Mouse (Mus musculus) brain, embryonic 18.5 days (tissue): Measurements from ENCODE around the gene Krt16.

Experiments
- DNase-seq: peaks from one replicate; pipeline ENCODE4 v3.0.0-alpha.2; 2012; ENCODE audit warnings: low read depth, low spot score

Krt16 gene

GRCm38 (mm10) chr11:100248852-100249465 lies at the start of gene Krt16:
Gene Krt16, minus strand, starts transcription at chr11:100248902.
- no peak for DNase-seq

- no peak for DNase-seq
Observed at GRCm38 (mm10) chr11:100297801-100298200, 49.1 kb upstream of the Krt16 start.

GRCm38 (mm10) chr11:100295308-100295707 lies 46.6 kb upstream of the Krt16 start:
- no peak for DNase-seq

GRCm38 (mm10) chr11:100292884-100293283 lies 44.2 kb upstream of the Krt16 start:
- no peak for DNase-seq

- no peak for DNase-seq
Observed at GRCm38 (mm10) chr11:100290235-100290634, 41.5 kb upstream of the Krt16 start.

GRCm38 (mm10) chr11:100288942-100289341 lies 40.2 kb upstream of the Krt16 start:
- DNase-seq, result no peak

GRCm38 (mm10) chr11:100287024-100287423 lies 38.3 kb upstream of the Krt16 start:
- no peak for DNase-seq

- DNase-seq, result no peak
Observed at GRCm38 (mm10) chr11:100284988-100285387, 36.3 kb upstream of the Krt16 start.

- no peak for DNase-seq
Observed at GRCm38 (mm10) chr11:100282549-100282948, 33.8 kb upstream of the Krt16 start.

GRCm38 (mm10) chr11:100281596-100282544 lies 33.2 kb upstream of the Krt16 start:
- peak; percentile 64 for DNase-seq

- no peak for DNase-seq
Observed at GRCm38 (mm10) chr11:100278759-100279158, 30.1 kb upstream of the Krt16 start.

GRCm38 (mm10) chr11:100277726-100278480 lies 29.2 kb upstream of the Krt16 start:
- DNase-seq, result no peak

- no peak for DNase-seq
Observed at GRCm38 (mm10) chr11:100275466-100275865, 26.8 kb upstream of the Krt16 start.

- no peak for DNase-seq
Observed at GRCm38 (mm10) chr11:100274719-100275118, 26.0 kb upstream of the Krt16 start.

GRCm38 (mm10) chr11:100271878-100272277 lies 23.2 kb upstream of the Krt16 start:
- no peak for DNase-seq

- no peak for DNase-seq
Observed at GRCm38 (mm10) chr11:100269821-100270332, 21.2 kb upstream of the Krt16 start, which contains the start of gene Krt42. Gene Krt42, minus strand, starts transcription at chr11:100269871.

- no peak for DNase-seq
Observed at GRCm38 (mm10) chr11:100262058-100262980, 13.6 kb upstream of the Krt16 start.

GRCm38 (mm10) chr11:100261235-100261605 lies 12.5 kb upstream of the Krt16 start:
- no peak for DNase-seq

GRCm38 (mm10) chr11:100260514-100261234 lies 12.0 kb upstream of the Krt16 start, which contains the start of gene Krt17:
Gene Krt17, minus strand, starts transcription at chr11:100261029.
- no peak for DNase-seq

GRCm38 (mm10) chr11:100259079-100259478 lies 10.4 kb upstream of the Krt16 start:
- DNase-seq, result no peak
